Mouse (Mus musculus) G1E (cell line): ENCODE measurements around the gene Myoc.

Source experiments
- CTCF ChIP-seq: IDR thresholded peaks from 2 replicates; pipeline ENCODE4 v1.5.1; 2012; ENCODE audit warnings: low read depth, low read length, inconsistent platforms, mixed read lengths
- GATA1 ChIP-seq: IDR thresholded peaks from 2 replicates; pipeline ENCODE4 v1.6.1; 2012; ENCODE audit warnings: borderline replicate concordance, low read length, inconsistent platforms, mixed read lengths
- POLR2AphosphoS5 ChIP-seq: IDR thresholded peaks from 2 replicates; pipeline ENCODE4 v1.6.1; 2012; ENCODE audit warnings: low read depth, low read length, inconsistent platforms; ENCODE audit not compliant: insufficient replicate concordance
- TAL1 ChIP-seq: conservative IDR thresholded peaks from 2 replicates; pipeline ENCODE4 v1.6.1; 2012; ENCODE audit warnings: low read depth, low read length, inconsistent platforms, mixed read lengths

GRCm38 (mm10) chr1:162609633-162610250 lies 29.2 kb upstream of the Myoc start:
- no peak for TF ChIP-seq CTCF
- no peak for TF ChIP-seq GATA1
- no peak for TF ChIP-seq TAL1
- no peak for TF ChIP-seq POLR2AphosphoS5
